Mouse (Mus musculus) stomach, postnatal 0 days (tissue): ENCODE measurements around the gene Gm17555. TPM values are rescaled to one million over a fixed set of nuclear protein-coding genes. Genes with fewer than 3 reads are reported as not detected.

ENCODE experiments used
- ATAC-seq: fragments of 200-750 bp; cut with Nextera tagmentation; 2 replicates; pipeline ENCODE4 v1.8.0; 2017; ENCODE audit not compliant: low FRiP score, low TSS enrichment
- DNase-seq: peaks from one replicate; pipeline ENCODE4 v3.0.0-alpha.2; 2016; ENCODE audit warnings: low spot score
- H3K27ac ChIP-seq: fragments of 300-500 bp; sonication (generic); replicated peaks from 2 replicates; pipeline ENCODE4 v1.5.1; 2014; ENCODE audit warnings: mild to moderate bottlenecking, control low read depth
- H3K27me3 ChIP-seq: fragments of 300-500 bp; sonication (generic); 2 replicates; pipeline ENCODE4 v1.6.1; 2014; ENCODE audit warnings: low read length; ENCODE audit not compliant: control insufficient read depth, insufficient read depth
- H3K36me3 ChIP-seq: fragments of 300-500 bp; sonication (generic); 2 replicates; pipeline ENCODE4 v1.6.1; 2014; ENCODE audit warnings: low read length, mixed read lengths; ENCODE audit not compliant: control insufficient read depth, insufficient read depth
- H3K4me1 ChIP-seq: fragments of 300-500 bp; sonication (generic); replicated peaks from 2 replicates; pipeline ENCODE4 v1.6.1; 2014; ENCODE audit warnings: antibody characterized with exemption; ENCODE audit not compliant: control insufficient read depth, insufficient read depth
- H3K4me2 ChIP-seq: fragments of 300-500 bp; sonication (generic); replicated peaks from 2 replicates; pipeline ENCODE4 v1.6.1; 2014; ENCODE audit warnings: low read depth, mild to moderate bottlenecking, control low read depth, moderate library complexity
- H3K4me3 ChIP-seq: fragments of 300-500 bp; sonication (generic); 2 replicates; pipeline ENCODE4 v1.5.1; 2014; ENCODE audit warnings: low read depth, low read length, control low read depth
- H3K9ac ChIP-seq: fragments of 300-500 bp; sonication (generic); 2 replicates; pipeline ENCODE4 v1.6.1; 2014; ENCODE audit warnings: mild to moderate bottlenecking, low read length, control low read depth, mixed read lengths
- H3K9me3 ChIP-seq: fragments of 300-500 bp; sonication (generic); 2 replicates; pipeline ENCODE4 v1.6.1; 2016; ENCODE audit warnings: low read length; ENCODE audit not compliant: control insufficient read depth
- CTCF ChIP-seq: IDR thresholded peaks from 2 replicates; pipeline ENCODE4 v1.5.1; 2016; ENCODE audit warnings: antibody characterized with exemption, low read depth, mild to moderate bottlenecking, moderate library complexity
- EP300 ChIP-seq: optimal IDR thresholded peaks from 2 replicates; pipeline ENCODE3; 2016; ENCODE audit warnings: antibody characterized with exemption
- WGBS: fragments of 180-500 bp; shearing (Covaris S2); extraction: QIAGEN DNeasy Blood & Tissue Kit; methylation state at CpG from one replicate; pipeline ENCODE4 v1.1.7; 2014; 5-methylcytosine and 5-hydroxymethylcytosine counted together
- polyA plus RNA-seq: library from polyadenylated mRNA; unstranded; fragments of >200 nt; fragmentation: Nextera tagmentation; extraction: Ambion mirVana; gene quantifications from 2 replicates; pipeline ENCODE4 v1.2.1, GENCODE M21; 2015

Gene Gm17555
- polyA plus RNA-seq, 1 experiment from 2014 or later: not detected

GRCm38 (mm10) chr2:126236905-126237304, 22.0 kb downstream of the Gm17555 start:
- WGBS: 67% methylated on average over 4 of the region's 4 CpGs
- DNase-seq (no peak), ATAC-seq (no peak)
- Histone ChIP-seq H3K9ac (no peak overlapping the region), H3K27ac (no peak overlapping the region), H3K4me1 (no peaks in the 10 kb centered on the region), H3K36me3 (no peaks in the 10 kb centered on the region), H3K4me3 (no peak overlapping the region), H3K4me2 (no peak overlapping the region), H3K27me3 (no peaks in the 10 kb centered on the region), H3K9me3 (no peaks in the 10 kb centered on the region)
- TF ChIP-seq EP300: no peak
- no peak for TF ChIP-seq CTCF

- Histone ChIP-seq H3K9me3 (no peaks in the 10 kb centered on the region), H3K4me3 (no peak overlapping the region), H3K4me1 (no peaks in the 10 kb centered on the region), H3K9ac (no peak overlapping the region), H3K4me2 (no peak overlapping the region), H3K27ac (no peak overlapping the region), H3K36me3 (no peaks in the 10 kb centered on the region), H3K27me3 (no peaks in the 10 kb centered on the region)
- no peak for DNase-seq
- ATAC-seq: no peak
- 33% methylated on average over 2 of the region's 2 CpGs for WGBS
- TF ChIP-seq CTCF: peak; percentile 68
- TF ChIP-seq EP300: no peak
Measured at GRCm38 (mm10) chr2:126245446-126245845, 30.5 kb downstream of the Gm17555 start.

- Histone ChIP-seq H3K4me1 (no peaks in the 10 kb centered on the region), H3K9ac (no peak overlapping the region), H3K27me3 (no peaks in the 10 kb centered on the region), H3K36me3 (no peaks in the 10 kb centered on the region), H3K27ac (no peak overlapping the region), H3K4me3 (no peak overlapping the region), H3K4me2 (no peak overlapping the region), H3K9me3 (no peaks in the 10 kb centered on the region)
- no peak for TF ChIP-seq CTCF
- TF ChIP-seq EP300: no peak
- no peak for DNase-seq
- no peak for ATAC-seq
- WGBS: 94% methylated on average over 2 of the region's 2 CpGs
Measured at GRCm38 (mm10) chr2:126248536-126248935, 33.6 kb downstream of the Gm17555 start.

- H3K36me3 ChIP-seq: no peaks in the 10 kb centered on the region
- no peak overlapping the region for H3K4me3 ChIP-seq
- no peak overlapping the region for H3K27ac ChIP-seq
- H3K4me1 ChIP-seq: no peaks in the 10 kb centered on the region
- H3K9ac ChIP-seq: no peak overlapping the region
- DNase-seq (no peak), ATAC-seq (no peak)
- TF ChIP-seq EP300: no peak
- no peak for TF ChIP-seq CTCF
- no peak overlapping the region for H3K4me2 ChIP-seq
- no peaks in the 10 kb centered on the region for H3K9me3 ChIP-seq
- no peaks in the 10 kb centered on the region for H3K27me3 ChIP-seq
Measured at GRCm38 (mm10) chr2:126252211-126252610, 37.3 kb downstream of the Gm17555 start.

Other genes with a start within 250 kb of the Gm17555 start
- 4.3 and 5.5 TPM in 2 replicates for gene Fgf7, start 180.4 kb upstream of the Gm17555 start, polyA plus RNA-seq
- not detected in 2 replicates for gene Fam227b, start 63.1 kb upstream of the Gm17555 start, polyA plus RNA-seq
- gene Dtwd1, start 63.0 kb upstream of the Gm17555 start, polyA plus RNA-seq: 20.8 and 21.2 TPM in 2 replicates